Mouse (Mus musculus): ENCODE results near the gene Rars.
"Not testable (repeated sequence)": the region's sequence is repeated elsewhere in the genome, so short reads cannot be mapped to it uniquely, and the experiment has no call there.

Rars gene

DNA sequence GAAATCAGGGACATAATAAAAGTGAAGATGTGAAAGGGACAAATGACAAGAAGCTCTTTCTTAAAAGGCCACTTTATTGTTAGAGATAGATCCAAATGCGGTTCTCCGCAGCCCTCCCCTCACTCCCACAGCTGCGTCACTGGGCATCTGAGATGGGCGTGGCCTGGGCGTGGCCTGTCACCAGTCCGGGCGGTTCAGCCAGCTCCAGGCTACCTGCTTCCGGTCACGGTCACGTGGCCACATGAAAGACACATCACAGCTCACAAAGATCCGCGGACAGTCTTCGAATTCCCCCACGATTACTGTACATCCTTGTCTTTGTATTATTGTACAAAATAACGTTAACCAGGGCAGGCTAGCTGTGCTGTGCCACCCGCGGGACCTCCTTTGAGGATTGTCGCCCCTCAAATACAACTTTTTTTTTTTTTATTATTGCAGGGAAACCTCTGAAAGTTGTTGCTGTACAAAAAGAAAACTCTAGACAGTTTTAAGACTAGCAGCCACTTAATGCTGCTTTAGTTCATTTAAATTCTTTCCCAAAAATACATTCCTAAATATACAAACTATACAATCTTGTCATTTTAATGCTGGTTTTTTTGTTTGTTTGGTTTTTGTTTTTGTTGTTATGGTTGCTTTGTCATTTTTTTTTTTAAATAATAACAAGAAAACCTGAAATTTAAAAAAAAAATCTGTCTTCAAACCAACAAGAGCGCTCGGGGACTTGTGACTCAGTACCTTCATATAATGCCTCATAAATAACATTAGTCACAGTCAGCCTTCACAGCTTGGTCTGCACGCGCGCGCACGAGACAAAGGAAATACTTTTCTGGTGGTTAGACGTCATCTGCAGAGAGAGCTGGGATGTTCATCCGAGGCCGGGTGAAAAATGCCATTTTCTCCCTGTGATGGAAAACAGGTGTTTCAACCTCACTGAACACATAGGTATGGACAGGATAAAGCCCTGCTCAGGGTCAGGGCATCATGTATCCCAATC, 4.3 kb upstream of the Rars start:
- DNase-seq, result peak; percentile 95

DNA sequence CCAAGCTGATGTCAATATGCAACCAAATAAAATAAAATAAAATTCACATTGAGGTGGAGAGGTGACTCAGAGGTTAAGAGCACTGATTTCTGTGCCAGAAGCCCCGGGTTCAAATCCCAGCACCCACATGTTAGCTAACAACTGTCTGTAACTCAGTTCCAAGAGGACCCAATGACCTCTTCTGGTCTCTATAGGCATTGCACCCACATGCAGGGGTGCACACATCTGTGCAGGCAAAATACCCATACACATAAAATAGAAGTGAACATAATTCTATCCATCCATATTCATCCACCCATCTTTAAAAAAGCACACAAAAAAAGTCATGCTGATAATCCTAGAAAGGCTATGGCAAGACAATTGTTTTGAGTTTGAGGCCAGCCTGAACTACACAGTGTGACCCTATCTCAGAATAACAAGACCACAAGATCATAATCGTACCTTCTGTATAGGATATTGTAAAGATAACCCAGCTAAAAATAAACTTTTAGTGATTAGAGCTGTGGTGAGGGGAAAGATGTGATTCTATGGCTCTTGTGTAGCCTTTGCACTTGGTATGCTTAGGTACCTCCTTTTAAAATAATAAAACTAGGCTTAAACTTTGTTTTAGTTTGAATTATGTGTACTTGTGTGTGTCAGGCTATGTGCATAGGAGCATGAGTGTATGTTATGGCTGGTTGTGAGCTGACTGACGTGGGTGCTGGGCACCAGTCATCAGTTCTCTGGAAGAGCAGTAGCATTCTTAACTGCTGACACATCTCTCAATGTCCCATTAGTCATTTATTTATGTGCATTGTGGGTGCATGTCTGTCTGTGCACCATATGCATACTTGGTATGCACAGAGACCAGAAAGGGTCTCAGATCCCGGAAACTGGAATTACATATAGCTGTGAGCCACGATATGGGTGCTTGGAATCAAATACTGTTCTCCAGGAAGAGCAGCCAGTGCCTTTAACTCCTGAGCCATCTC, 3.1 kb upstream of the Rars start:
- DNase-seq, result no peak

DNA sequence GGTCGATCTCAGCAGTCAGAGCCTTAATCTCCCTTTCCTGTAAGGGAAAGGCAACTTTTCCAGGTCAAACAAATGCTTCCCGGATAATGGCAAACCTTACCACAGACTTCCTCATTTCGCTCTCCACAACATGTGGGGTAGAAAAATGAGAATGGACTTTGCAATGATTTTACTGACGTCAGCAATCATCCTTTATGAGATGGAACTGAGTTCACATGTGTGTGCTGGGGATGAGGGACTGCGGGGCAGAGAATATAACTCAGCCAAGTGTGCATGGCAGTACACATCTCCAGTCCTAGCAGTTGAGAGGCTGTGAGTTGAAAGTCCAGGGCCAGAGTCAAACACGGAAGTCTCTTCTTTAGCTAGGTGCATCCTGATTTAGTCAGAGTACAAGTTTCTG, 1.0 kb downstream of the Rars start:
- no peak for DNase-seq

DNA sequence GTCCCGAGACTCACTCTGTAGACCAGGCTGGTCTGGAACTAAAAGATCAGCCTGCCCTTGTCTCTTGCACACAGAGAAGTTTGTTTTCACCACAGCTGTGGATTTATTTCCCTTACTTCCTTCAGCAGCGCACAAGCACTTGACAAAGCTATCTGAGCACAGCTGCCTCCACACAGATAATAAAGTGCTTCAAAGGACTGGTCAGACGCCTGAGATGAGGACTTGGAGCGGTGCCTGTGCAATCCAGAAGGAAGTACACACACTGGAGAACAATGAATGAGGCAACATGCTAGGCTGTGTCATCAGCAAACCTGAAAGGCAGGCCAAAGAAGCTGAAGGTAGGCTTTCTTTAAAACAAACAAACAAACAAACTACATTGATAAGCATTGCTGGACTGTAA, 2.2 kb downstream of the Rars start:
- no peak for DNase-seq

DNA sequence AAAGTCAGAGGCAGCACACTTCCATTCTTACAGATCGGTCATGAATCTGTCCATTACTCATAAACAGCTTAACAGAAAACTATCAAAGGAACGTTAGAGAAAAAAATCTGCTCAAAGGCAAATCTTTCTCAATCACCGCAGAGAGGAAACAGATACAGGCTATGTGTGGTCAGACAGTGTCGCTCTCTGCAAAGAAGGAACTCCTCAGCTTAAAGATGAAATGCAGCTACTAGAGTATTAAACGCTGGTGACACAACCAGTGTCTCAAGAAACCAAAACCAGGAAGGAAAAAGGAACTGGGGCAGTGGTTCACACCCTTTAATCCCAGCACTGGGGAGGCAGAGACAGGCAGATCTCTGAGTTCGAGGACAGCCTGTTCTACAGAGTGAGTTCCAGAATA, 6.6 kb downstream of the Rars start:
- DNase-seq, result no peak

DNA sequence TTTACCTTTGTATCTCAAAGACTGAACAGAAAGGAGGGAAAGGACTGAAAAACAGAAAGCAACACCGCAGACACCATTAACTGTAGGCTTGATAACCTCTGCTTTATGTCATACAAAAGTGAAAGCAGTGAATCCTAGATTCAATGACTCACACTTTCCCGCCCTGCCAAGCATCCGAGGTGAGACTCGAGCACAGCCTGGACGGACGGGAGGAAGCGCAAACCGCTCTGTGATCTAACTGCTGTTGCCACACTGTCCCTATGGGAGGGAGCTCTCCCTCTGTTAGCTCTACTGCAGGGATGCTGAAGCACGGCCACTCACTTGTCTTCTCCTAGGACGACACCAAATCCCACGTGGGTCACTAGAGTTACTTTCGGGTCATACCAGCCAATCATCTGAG, 18.0 kb downstream of the Rars start:
- DNase-seq, result no peak

DNA sequence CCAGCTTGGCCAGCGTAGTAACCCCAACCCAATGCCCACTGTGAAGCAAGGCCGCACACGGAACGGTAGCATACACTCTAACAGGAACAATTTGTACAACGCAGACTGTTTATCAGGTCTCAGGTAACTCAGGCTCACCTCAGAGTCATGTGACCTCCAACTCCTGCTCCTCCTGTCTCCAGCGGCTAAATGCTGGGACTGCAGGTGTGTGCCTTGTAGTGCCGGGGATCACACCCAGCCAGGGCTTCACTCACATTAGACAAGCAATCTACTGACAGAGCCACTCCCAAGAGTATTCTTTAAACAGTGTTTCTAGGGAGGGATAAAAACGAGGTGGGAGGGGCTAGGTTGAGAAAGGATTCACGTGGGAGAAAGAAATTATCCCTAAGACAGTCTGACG, 22.8 kb downstream of the Rars start:
- no peak for DNase-seq

DNA sequence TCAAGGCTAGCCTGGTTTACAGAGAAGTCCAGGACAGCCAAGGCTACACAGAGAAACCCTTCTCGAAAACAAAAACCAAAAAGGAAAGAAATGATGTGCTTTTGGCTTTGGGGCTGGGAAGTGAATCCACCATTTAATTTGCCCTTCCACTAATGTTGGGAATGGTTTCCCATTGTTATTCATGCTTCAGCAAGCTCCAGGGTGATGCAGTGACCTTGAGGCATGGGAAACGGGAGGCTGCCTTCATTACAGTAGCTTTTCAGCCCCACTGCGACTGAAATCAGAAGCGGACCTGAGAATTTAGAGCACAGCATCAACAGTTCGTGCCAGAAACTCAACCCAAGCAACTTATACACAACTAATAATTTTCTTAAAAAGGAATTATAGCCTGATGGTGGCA, 33.0 kb downstream of the Rars start:
- DNase-seq, result no peak

DNA sequence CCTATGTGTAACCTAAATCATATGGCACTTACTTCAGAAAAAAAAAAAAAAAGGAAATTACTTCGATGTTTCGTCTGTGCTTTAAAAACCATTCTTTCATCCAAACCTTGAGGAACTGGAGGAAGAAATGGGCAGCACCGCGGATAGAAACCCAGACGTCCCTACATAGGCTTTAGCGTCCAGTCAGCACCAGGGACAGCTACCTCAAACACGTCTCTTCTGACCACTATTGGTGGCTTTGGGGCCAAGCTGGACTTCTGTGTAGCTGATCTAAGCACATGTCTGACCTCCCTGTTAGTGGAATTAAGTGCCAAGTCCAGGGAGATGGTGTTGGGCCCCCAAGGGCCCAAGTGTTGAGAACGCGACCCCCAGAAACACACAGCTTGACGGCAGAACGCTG, 35.4 kb downstream of the Rars start, which contains the start of gene Fbll1:
Gene Fbll1 (minus strand): TSS at position 11 of the 400 bp plus-strand sequence.
- peak; percentile 88 for DNase-seq

DNA sequence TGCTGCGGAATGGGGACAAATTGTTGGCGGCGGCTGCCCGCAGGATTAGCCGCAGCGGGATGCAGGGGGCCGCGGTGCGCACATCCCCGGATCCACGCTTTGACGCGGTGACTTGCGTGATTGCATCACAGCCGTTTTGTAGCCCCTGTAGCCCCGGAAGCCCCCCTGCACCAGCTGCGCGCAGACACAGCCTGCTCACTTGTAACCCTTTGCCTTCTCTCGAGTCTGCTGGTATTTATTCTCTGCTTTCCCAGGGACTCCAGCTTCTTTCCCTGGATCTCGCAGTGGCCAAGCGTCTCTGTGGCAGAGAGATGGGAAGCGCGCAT, 35.8 kb downstream of the Rars start:
- peak; percentile 58 for DNase-seq

DNA sequence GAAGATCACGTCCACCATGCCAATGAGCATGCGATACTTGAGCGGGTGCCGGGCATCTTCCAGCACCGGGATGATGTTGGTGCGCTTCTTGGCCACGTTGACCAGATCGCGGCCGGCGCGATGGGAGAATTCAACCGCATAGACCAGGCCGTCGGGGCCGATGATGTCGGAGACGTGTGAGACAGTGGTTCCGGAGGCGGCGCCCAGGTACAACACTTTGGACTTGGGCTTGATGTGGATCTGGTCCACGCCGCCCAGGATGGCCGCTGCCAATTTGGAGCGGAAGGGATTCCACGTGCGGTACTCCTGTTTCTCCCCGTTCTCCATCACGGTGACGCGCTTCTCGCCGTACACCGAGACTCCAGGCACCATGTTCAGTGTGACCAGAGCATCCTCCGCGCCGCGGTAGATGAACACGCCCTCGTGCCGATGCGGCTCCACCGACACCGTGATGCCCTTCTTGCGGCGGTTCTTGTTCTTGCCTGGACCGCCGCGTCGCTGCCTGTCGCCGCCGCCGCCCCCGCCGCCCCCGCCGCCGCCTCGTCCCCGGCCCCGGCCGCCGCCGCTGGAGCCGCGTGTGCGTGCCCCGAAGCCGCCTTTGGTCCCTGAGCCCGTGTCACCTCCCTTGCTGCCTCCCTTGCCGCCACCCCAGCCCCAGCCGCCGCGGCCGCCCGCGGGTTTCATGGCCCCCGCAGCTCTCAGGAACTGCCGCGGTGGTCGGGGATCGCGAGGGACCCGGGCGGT, 36.4 kb downstream of the Rars start:
- DNase-seq, result peak; percentile 38

DNA sequence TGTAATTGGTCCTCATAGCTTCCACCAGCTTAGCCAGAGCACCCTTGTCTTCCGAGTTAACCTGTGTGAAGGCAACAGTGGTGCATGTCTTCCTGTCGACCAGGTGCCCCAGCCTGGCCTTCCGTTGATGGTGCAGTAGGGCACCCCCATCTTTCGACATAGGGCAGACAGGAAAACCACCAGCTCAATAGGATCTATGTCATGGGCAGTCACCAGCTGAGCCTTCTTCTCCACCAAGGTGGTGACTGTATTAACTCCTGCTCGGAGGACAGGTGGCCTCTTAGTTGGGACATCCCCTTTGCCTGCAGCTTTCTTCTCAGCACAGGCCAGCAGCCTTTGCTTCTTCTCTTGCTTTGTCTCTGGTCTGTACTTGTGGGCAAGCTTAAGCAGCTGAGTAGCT, 41.5 kb downstream of the Rars start:
- DNase-seq, result not testable (repeated sequence)

DNA sequence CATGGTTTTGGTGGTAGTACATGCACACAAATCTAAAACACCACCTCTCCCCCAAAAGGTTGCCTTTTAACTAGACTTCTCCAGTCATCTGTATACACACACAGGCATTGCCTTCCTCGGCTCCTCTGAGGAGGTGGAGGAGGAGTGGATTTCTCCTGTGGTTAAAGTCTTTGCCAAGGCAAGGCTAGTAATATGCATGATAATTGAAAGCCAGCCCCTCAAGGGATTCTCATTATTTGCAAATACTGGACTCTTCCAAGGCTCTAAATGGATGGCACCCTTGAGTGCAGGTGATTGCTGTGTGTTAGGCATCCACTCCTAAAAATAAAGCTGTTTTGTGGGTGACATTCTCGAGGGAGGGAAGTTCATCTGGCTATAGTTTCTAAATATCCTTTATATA, 45.9 kb downstream of the Rars start:
- DNase-seq, result no peak

DNA sequence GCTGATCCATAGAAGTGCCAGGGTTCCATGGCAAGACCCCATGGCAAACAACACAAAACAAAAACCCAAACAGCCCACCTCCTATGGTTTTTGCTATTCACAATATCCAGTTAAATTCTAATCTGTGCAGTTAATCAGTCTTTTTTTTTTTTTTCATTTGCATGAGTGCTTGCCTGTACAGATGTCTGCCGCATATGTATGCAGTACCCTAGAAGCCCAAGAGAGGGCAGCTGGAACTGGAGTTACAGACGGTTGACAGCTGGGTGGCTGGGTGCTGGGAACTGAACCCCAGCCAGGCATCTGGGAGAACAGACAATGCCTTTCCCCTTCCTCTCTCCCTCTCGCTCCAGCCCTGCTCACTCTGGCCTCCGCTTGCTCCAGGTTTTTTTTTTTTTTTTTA, 49.8 kb downstream of the Rars start:
- DNase-seq, result no peak

DNA sequence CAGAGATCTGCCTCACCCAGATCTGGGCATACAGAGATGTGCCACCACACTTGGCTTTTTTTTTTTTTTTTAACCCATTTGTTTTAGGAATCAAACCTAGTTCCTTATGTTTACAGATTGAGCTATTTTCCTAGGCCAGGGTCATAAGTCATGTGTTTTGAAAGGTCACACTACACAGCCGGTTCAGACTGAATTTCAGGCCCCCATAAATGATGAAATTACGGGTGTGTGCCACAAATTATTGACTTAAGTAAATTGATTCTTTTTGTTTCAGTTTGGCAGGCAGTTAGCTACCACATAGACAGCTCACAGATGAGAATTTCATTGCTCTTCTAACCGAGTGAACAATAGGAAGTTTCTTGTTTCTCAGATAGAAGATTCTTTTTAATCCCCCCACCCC, 50.3 kb downstream of the Rars start:
- DNase-seq, result no peak

DNA sequence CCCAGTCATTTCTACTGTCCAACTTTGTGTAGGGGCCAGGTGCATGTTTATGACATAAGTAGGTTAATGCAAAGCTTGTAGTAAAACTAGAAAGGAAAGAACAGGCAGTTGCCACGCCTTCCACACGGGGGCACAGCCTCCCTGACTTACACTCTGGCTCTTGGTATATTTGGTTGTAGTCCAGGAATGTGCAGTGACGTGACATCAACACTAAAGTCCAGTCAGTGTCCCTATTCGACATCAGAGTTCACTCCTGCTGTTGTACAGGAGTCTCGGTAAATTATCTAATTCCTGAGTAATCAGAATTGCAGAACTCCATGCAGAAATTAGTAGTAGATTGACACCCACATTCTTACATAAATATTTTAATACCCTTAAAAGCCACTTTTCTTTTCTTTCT, 51.3 kb downstream of the Rars start:
- no peak for DNase-seq

DNA sequence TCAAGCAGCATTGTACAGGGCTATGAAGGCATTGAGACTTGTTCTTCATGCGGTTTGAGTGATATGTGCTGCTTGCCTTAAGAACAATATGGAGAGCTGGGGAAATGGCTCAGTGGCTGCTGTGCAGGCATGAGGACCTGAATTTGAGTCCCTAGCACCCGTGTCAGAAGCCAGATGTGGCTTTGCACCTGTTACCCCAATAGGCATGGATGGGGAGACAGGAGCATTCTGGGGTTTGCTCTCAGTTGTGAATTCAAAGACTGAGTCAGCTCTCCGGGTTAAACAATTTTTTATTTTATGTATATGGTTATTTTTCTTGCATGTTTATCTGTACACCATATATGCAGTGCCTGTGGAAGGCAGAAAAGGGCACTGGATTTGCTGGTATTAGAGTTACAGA, 51.9 kb downstream of the Rars start:
- DNase-seq, result no peak

DNA sequence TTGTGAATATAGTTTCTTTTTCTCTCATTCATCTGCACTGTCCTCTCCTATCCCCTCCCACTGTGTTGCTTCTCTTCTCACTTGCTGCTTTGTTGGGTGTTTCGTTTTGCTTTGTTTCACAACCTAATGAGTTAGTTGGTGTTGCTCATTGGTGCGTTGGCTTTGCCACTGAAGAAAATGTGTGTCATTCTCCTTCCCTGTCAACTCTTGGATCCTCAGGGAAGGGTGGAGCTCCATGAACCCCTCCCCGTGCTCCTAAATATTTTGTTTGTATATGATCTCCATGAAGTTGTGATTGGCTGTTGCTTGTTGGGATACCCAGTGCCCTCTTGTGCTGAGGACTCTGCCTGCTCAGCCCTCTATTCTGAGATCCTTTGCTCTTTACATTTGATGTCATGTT, 54.0 kb downstream of the Rars start:
- no peak for DNase-seq

DNA sequence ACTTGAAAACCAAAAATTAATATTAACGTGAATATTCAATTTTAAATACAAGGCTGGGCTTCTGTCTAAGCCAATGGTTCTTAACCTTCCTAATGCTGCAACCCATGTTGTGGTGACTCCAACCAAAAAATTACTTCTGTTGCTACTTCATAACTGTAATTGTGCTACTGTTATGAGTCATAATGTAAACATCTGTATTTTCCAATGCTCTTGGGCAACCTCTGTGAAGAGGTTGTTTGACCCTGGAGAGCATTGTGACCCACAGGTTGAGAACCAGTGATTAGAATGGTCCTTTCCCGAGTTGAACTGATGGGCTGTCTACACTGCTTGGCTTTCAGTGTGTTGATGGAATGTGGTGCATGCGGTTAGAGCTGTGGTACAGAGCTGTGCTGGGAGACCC, 57.9 kb downstream of the Rars start:
- no peak for DNase-seq

DNA sequence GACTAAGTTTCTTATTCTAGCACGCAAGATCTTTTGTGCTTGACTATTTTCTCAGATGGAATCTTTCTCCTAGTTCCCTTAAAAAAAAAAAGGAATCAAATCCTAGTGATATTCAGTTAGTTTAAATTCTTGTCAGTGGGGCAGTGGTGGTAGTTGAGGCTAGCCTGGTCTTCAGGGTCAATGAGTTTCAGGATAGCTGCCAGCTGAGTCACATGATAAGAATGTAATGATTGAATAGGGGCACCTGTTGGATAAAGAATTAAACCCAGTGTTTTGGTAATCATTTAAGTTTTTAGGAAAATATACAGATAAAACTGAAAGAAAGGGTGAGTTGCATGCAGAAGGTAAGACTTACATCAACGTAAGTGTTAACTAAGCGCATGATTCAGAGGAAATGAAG, 58.7 kb downstream of the Rars start:
- no peak for DNase-seq

DNA sequence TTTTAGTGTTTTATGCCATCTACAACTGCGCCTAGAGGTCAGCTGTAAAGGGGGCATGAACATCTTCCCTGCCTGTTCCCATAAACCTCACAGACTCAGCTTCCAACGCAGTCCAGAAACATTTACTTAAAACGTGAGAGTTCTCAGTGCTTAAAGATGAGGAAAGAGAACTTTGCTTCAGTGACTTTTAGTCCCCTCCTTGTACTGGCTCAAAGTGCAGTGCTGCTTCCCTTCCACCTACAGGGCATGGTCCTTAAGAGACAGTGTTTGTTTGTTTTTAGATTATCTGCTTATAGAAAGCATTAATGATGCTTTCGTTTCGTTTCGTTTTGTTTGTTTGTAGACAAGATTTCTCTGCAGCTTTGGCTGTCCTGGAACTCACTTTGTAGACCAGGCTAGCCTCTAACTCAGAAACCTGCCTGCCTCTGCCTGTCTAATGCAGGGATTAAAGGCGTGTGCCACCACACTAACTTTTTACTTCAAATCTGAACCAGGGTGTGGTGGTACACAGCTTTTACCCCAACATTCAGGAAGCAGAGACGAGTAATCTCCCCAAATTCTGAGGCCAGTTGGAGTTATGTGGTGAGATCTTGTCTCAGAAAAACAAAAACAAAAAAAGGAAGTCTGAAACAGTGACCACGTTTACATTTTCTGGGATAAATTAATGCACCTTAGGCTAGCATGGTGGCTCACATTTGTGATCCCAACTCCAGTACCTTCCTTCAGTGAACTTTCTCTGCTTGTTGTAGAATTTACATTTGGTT, 63.4 kb downstream of the Rars start:
- DNase-seq, result no peak

DNA sequence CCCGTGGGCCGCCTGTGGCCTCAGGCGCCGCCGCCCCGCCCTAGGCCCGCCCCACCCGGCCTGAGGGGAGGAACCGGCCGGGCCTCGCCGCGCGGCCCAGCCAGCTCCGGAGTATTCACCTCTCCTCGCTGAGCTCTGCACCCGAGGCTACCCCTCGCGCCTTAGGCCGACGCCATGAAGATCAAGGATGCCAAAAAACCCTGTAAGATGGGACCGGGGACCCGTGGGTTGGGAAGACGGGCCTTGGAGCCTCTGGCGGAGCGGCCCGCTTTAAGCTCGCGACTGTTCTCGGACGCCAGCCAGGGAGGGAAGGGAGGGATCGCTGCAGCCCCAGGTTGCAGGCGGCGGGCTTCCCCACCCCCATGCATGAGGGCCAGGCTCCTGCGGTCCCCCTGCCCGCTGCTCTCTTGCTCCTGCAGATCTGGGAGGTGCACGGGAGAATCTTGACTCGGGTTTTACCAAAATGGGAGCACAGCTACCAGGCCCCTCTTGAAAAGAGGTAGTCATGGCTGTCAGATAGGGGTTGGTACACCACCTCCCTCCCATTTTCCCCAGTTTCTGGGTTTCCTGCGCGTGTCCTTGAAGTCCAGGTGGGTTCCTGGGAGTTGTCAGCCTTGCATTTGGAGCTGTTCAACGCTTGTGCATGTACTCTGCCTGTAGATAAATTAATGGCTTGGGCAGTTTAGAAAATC, 64.4 kb downstream of the Rars start:
- no peak for DNase-seq

Measured in embryo, embryonic 11 days (tissue).